Mouse (Mus musculus) spleen, adult 18-20 months (tissue): ENCODE measurements around the gene Abcg1.

Experiments
- DNase-seq, 2 experiments: peaks; one replicate each; pipeline ENCODE4 v3.0.0; 2022; ENCODE audit warnings: mixed read lengths in 2 of 2

Abcg1 gene

GRCm38 (mm10) chr17:31042751-31043150, 14.7 kb upstream of the Abcg1 start:
- no peak for DNase-seq

DNA sequence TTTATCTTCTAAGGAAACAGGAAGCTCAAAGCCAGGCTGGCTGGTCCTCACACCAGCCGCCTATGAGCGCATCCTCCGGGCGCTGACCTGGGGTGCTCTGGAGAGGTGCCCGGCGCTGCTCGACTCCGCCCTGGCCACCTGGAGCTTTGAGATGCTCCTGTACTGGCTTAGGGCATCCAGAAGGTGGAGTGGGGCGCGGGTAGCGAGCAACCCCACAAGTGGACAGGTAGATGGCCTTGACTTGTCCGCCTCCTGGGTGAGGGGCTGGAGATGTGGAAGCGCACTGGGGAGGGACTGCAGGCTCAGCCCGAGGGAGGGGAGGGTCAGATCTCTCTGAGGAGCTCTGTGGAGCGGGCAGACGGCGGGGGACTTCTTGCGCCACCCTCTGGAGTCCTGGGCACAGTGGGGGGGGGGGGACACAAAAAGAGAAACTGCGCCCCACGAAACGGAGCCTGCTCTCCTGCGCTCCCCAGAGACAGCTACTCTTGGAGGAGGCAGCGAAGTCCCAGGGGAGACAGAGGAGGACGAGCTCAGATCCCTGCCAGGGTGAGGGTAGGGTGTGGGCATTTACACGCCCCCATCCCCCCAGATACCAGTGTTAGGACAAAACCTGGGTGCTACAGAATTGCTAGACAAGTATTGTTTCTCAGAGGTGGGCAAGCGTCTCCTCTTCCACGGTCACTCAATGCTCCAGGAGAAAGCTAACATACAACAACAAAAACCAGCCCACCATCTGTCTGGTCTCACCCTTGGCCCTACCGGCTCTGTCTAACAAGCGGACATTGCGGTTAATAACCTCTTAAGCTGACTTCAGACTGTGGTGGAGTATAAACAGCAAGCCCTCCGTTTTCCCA, 643 bp downstream of the Abcg1 start:
- peak in 1 of 2 experiments; percentile 40 for DNase-seq

DNA sequence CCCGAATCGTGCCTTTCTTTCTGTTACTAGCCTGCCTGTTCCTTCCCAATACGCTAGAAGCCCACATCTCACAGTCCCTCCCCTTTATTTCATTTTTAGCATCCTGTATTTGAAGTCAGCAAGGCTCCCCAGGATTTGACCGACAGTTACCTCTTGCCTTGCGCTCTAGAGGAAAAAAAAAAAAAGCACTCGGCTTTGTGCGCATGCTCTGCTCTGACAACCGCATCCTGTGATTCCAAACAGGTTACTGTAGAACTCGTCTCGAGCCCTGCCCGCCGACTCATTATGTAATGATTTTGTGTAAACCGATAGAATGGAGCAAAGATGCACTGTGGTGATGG, 1.2 kb downstream of the Abcg1 start:
- DNase-seq = peak; percentile 64 to 68

DNA sequence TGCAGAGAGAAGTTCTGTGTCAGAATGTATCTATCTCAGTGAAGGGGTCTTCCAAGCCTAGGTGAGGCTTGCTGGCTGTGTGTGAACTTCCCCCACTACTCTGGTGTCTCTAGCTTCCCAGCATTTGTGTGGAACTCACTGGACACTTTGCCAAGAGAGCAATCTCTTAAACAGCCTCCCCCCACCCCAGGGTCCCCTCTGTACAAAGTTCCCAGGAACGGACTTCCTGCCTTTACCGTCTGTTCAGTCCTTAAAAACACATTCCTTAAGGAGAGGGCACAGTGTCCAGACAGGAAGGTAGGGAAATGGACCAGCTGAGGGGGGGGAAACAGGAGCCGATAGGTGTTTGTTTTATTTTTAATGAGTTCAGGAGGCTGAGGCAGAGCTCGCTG, 2.7 kb downstream of the Abcg1 start:
- no peak for DNase-seq

GRCm38 (mm10) chr17:31060588-31061345, 3.3 kb downstream of the Abcg1 start:
- no peak for DNase-seq

GRCm38 (mm10) chr17:31061346-31062095, 4.0 kb downstream of the Abcg1 start:
- peak in 1 of 2 experiments; percentile 3 for DNase-seq

DNA sequence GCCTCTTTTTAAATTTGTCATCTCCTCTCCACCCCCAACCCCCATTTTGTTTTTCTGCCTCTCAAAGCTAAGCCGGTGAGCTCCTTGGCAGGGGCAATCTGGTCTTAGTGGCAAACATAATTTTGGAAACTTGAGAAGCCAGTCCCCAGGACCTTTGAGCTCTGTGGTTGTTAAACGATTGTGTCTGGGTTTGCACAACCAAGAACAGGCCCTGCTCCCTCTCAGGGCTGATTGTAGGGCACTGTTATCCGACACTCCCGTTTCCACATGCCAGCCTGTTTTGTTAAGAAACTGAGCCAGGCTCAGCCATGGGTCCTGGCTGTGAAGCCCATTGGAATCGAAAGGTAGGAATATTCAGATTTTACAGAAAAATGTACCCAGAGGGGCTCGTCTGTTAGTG, 8.6 kb downstream of the Abcg1 start:
- DNase-seq = peak in 1 of 2 experiments; percentile 2

- peak; percentile 68 to 77 for DNase-seq
Observed at GRCm38 (mm10) chr17:31067051-31067450, 9.6 kb downstream of the Abcg1 start.

GRCm38 (mm10) chr17:31069121-31069520, 11.6 kb downstream of the Abcg1 start:
- DNase-seq = peak in 1 of 2 experiments; percentile 6

DNA sequence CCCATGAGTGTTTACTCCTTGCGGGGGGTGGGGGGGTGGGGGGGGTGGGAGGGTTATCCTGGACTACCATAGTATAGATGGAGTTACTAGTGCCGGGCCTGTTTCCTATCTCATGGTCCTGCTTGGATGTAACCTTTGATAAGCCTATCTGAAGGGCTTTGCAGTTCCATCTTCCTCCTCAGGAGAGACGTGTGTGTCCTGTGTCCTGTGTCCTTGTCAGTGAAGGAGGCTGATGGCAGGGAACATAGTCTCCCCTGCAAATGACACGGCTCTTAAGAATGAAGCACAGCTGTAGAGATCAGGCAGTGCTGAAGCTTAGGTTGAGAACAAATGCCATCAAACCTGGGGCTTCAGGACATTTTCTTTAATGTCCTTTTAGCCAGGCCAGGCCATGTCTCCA, 12.4 kb downstream of the Abcg1 start:
- DNase-seq = no peak

GRCm38 (mm10) chr17:31070403-31071185, 13.1 kb downstream of the Abcg1 start:
- DNase-seq = peak in 1 of 2 experiments; percentile 4

DNA sequence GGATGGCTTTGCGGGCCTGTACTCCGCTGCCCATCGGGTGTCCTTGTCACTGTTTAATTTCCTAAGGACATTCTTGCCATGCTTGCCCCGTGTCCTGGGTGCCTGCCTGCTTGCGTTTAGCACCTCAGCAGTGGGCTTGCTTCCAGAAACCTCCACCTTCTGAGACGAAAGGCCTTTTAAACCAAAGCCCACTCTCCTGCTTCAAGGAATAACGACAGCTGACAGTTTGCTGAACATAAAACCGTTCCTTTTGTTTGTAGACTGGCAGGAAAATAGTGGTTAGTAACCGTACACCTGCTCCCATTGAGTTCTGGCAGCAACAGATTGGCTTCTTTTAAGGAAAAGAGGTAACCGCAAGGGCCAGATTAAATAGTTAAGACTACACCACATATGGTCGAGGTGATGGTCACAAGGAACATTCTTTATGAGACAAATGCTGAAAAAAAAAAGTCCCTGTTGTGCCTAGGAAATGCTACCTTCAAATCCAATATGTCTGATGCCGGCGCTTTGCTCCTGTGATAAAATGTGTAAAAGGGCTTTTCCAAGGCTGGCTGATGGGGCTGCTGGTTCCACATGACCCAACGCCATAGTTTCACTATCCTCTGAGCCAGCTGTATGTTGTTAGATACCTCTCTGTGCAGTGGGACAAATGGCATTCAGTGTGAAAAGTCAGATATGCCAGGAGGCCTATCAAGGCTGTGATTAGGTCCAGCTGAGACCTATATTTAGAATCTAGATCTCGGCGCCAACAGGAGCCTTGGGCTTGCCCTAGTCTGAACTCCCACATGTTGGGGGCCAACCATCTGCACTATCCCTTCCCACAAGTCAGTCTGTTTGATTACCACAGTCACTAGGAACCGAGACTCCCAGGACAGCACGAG, 14.2 kb downstream of the Abcg1 start:
- peak in 1 of 2 experiments; percentile 3 for DNase-seq

DNA sequence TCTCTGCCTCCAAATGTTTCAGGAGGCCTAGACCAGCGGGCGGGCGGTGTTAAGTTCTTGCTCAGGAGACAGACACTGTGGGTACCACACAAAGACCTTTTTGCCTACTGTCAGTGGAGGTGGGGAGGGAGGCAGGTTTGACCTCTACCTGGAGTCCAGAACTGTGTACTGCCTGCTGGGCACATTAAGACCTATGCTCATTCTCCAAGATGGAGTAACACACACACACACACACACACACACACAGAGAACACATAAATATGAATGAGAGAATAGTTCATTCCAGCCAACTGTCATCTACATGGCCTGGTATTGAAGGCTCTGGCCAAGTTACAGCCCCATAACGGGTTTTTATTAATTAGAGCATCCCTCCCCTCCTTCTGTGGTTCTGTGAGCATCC, 15.4 kb downstream of the Abcg1 start:
- DNase-seq = peak in 1 of 2 experiments; percentile 4

GRCm38 (mm10) chr17:31073273-31074052, 16.0 kb downstream of the Abcg1 start:
- DNase-seq = peak; percentile 86 to 87

- peak in 1 of 2 experiments; percentile 2 for DNase-seq
Observed at GRCm38 (mm10) chr17:31074053-31074590, 16.6 kb downstream of the Abcg1 start.

GRCm38 (mm10) chr17:31074666-31075065, 17.2 kb downstream of the Abcg1 start:
- peak in 1 of 2 experiments; percentile 48 for DNase-seq

DNA sequence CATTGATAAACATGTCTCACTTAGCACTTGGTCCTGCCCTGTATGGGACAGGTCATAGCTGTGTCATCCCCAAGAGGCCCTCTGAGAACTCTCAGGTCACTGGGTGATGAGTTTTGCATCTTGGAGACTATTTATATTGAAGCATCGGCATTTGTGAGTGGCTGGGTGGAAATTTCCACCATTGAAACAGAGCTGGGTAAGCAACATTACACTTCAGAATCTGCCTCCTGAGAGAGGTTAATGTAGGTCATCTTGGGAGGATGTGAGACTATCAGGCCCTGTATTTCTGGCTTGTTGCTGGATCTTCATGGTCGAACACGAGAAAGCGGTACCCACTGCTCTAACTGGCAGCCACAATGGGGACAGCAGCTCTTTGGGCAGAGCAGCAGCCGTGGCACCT, 18.0 kb downstream of the Abcg1 start:
- DNase-seq = peak; percentile 44 to 45

DNA sequence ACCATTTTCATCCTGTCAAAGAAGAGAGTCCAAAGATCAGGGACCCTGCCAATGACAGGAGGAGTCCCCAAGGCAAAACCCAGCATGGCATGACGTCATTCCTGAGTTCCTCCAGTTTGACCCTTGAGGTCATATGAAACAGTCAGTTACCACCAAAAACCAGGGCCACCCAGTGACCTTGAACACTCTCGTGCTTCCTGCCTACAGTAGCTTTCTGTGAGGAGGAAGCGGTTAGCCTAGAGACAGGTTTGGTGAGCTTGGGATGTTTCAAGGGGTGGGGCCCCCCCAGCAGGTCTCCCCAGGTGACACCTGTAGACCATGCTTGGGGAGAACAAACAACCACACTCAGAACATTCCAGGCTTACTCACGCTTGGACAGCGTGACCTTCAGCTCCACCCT, 20.1 kb downstream of the Abcg1 start:
- no peak for DNase-seq

GRCm38 (mm10) chr17:31078581-31078980, 21.1 kb downstream of the Abcg1 start:
- DNase-seq = no peak
